Mouse (Mus musculus): ENCODE measurements around the gene Hspb6. TPM values are rescaled to one million over a fixed set of nuclear protein-coding genes. Genes with fewer than 3 reads are reported as not detected.

The Hspb6 gene
- total RNA-seq (2021) = 100 to 1,000 TPM; 749 to 757 TPM

DNA sequence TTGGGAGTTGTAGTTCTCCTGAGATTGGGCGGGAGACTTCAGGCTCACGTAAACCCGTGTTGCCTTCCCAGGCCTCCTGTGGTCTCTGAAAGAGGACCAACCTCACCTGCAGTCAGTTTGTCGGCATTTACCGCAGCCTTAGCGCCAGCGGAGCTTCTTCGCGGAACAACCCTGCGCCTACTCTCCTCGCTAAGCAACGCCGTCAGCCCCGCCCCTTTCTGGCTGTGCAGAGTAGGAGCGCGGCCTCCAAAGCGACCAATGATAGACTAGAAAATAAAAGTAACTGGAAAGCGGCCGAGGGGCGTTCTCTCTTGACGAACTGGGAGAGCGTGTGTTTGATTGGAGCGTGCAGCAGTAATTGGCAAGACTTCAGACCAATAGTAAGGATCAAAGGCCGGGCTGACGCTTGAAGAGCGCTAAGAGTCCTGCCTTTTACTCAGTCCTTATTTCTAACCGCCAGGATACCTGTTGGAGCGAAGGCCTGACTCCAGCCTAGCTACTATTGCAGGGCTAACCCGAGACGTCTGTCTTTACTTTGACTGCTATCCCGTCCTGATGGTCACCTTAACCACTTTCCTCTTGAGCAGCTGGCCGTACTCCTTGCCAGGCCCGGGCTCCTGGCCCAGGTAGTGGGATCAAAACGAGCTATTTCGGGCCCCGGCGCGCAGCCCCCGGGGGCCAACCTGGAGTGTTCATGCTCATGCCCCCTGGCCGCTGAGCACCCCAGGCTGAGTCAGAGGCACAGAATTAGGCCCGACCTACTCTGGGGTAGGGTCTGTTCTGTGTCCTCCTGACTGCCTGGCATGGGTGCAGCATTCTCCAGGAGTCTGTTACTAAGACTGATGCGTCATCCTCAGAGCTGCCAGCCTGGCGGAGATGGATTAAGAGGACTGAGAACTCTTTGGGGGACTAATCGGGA, at the start of gene Hspb6, which contains the start of gene Proser3:
TSS of gene Hspb6 (plus strand) at position 77 of the 919 bp plus-strand sequence.
TSS of gene Proser3 (minus strand) at position 198 of the 919 bp plus-strand sequence.
- DNase-seq = peak; percentile 92 to 97

DNA sequence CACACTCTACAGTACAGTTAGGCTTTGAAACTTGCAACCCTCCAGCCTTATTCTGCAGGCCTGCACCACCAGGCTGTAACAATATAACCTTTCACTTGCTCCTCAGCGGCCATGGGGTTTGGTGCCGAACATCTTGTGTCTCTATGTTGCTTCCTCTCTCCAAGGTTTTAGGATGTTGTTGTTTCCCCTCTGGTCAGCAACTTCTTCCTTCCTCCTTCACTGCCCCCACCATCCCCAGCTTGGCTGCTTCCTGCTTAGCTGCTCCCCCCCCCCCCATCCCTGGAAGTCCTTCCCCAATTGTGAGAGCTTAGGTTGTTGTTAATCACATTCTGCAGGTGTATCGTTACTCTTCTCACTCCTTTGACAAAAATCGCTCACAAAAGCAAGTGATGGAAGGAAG, 43.9 kb upstream of the Hspb6 start:
- intact Hi-C loops (cut with DNase I) = no loop called here
- no peak for DNase-seq

More for the DNA sequence above, at the start of gene Hspb6, which contains the start of gene Proser3:
- intact Hi-C loops (cut with DNase I) = loop anchor here (5.0 kb wide), 2 partner anchors 35 to 1035 kb away; partner anchors contain the start of genes Kmt2b and Sipa1l3

DNA sequence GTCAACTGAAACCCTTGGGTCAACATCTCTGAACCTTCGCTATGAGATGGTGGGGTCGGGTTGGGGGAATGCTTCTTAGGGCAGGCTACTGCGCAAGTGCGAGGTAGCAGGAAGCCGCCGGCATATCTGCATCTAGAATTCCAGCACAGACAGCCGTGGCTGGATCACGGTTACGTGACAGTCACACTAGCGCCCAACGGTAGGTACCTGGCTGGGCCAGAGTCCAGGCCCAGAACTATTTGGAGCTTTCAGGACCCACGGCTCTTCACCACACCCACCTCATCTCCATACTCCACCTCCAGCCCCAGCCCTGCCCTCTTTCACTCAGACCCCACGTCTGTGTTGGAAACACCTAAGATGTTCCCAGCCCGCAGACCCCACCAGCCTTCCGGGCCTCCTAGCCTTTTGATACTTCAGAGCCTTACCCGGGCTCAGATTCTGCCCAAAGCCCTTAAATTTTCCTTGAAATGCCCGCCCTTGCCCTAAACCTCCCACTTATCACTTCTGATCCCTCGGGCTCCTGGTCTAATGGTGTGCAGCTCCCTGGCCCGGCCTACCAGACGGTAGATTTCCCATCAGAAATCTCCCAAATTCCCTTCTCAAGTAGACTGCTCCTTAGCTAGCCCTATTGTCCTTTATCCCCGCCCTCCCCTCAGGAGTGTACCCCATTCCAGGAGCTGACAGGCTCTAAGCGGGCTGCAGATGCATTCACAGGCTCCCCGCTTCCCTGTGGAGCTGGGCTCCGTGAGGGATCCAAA, 36.8 kb upstream of the Hspb6 start:
- intact Hi-C loops (cut with DNase I) = no loop called here
- no peak for DNase-seq

DNA sequence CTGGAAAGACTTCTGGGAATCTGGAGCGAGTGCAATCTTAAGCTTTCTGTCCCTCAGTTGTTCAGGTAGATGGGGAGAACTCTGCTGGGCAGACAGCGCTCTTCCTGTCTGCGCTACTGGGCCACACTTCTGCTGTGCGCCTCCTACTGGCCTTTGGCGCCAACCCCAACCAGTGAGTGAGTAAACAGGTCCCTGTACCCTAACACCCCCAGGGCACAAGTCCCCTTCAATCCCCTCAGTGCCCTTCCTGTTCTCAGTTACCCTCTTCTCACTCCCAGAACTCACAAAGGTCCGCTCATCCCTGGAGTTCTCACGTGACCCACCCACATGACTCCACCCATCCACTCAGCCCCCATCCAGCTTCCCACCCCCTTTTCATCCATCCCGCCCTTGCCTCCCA, 33.7 kb upstream of the Hspb6 start:
- no peak for DNase-seq
- intact Hi-C loops (cut with DNase I) = no loop called here

DNA sequence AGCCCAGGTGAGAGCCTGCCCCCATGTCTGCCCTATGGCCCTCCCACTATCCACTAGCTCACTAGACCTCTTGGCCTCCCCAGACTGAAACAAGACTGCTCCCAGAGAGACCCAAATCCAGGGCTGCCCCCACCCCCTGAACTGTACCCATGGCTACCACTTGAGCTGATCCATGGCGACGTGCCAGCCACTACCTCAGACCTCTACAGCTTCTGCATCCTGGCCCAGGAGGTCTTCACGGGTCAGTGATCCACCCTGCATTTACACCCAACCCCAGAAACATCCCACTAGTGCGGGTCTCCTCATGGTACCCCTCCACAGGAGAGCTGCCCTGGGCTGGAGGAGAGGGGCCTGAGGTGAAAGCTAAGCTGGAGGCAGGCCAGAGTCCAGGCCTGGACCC, 31.6 kb upstream of the Hspb6 start:
- DNase-seq = no peak
- intact Hi-C loops (cut with DNase I) = no loop called here

DNA sequence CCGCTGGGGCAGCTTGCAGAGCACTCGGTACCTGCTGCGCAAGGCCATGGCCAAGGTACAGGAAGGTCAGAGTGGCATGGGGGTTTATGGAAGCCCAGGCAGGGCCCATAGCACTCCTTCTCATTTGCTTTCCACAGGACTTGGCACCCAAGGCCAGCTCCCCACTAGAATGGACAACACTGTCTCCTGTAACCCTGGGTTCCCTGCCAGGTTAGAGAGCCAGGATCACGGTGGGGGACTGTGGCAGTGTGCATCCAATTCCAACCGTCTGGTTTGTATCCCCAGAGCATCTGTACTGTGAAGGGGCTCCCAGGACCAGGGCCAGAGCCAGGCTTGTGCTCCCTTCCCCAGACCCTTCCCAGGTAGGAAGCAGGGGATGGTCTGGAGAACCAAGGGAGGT, 31.1 kb upstream of the Hspb6 start:
- no peak for DNase-seq
- intact Hi-C loops (cut with DNase I) = no loop called here

DNA sequence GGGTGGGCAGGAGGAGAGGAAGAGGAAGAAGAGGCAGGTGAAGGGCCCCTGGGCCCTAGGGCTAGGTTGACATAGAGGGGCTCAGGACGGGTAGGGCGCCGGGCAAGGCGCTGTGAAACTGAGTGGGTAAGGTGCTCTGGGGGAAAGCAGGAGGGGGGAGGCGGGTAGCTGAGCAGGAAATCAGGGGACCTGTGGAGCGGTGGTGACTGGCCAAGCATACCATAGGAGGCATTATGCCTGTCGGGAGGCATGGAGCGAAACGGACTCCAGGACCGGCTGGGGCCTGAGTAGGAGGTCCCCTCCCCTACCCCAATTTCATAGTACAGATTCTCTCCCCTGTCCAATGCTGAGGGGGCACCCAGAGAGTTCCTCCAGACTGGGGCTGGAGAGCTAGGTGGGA, 29.1 kb upstream of the Hspb6 start:
- intact Hi-C loops (cut with DNase I) = no loop called here
- no peak for DNase-seq

DNA sequence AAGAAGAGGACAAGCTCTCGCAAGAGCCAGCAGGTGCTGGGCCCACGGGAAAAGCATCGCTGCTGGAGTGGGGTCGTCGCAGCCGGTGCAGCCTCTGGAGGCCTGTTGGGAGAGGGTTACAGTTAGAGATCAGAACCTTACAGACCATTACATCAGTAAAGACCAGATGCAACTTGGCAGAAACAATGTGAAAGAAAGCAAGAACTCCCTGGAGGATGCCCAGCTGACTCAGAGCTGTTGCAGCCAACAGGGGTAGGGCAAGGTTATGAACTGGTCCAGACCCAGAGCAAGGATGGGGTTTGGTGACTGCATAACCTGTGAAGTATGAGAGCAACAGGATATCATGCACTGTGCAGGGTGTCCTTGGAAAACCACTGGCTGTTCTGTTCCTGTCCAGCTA, 27.5 kb upstream of the Hspb6 start:
- no peak for DNase-seq
- intact Hi-C loops (cut with DNase I) = no loop called here

DNA sequence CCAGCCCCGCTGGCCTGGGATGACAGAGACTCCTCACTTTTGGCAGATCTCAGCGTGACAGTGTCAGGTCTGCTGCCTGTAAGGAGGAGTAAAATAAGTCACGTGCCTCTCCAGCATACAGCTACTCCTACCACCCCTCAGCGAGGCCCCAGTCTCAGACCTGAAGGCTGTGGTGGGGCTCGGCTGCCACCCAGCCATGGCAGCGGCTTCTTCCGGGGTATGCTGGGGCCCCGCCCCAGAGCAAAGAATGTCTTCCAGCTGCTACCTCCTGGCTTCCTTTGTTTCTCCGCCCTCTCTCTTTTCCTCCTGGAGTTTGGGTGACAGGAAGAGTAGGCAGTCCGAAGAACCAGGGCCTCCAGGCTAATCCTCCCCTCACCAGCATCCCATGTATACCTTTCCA, 26.0 kb upstream of the Hspb6 start:
- intact Hi-C loops (cut with DNase I) = no loop called here
- no peak for DNase-seq

DNA sequence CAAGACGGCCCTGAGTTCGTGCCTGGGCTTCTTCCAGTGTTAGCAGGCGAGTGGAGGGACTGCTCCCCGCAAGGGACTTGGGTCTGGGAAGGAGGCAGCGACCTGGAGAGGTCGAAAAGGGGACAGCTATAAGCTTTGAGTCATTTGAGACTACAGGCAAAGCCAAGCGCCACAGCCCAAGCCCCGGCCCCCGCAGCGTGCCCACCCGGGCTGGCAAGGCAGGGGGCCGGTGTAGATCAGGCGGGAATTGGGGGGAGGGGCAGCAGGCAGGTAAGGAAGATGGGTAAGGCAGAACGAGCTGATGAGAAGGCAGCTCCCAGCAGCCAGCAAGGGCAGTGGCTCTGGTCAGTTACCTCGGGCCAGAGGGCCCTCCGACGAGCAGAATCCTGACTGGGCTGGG, 25.6 kb upstream of the Hspb6 start:
- no peak for DNase-seq
- intact Hi-C loops (cut with DNase I) = no loop called here

DNA sequence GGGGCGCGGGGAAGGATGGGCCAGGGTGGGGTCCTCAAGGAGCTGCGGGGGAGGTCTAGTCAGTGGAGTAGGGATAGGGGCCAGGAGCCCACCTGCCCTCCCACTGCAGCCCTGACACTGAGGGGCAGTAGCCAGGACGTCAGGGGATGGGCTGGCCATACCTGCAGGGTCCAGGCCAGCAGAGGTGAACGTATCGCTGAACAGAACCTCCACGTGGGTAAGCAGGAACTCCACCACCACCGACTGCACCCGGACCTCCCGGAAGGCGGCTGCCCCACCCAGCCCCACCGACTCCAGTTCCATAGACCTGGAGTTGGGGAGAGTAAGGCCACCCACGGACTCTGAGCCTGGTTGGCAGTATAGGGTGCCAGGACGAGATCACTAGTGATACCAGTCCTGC, 25.0 kb upstream of the Hspb6 start:
- DNase-seq = no peak
- intact Hi-C loops (cut with DNase I) = no loop called here

DNA sequence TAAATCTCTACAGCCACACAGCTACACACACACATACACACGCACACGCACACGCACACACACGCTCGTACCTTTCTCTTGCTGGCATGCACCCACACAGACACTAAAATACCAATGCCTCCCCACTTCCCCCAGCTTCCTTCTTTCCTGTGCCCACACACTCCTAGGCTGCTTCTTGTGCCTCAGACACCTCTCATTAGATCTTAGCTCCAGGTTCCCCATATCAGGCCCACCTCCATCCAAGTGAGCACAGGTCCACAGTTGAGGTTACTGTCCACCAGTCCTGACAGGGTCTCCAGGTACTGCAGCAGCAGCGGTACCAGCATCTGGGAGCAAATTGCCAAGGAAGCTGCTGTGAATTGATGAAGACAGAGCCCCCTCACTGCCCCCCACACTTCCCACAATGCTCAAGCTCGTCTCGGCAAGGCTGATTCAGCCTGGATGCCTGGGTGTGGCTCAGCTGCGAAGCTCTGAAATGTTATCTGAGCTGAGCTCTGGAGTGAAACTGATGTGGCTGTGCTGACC, 20.6 kb upstream of the Hspb6 start:
- DNase-seq = no peak
- intact Hi-C loops (cut with DNase I) = no loop called here

DNA sequence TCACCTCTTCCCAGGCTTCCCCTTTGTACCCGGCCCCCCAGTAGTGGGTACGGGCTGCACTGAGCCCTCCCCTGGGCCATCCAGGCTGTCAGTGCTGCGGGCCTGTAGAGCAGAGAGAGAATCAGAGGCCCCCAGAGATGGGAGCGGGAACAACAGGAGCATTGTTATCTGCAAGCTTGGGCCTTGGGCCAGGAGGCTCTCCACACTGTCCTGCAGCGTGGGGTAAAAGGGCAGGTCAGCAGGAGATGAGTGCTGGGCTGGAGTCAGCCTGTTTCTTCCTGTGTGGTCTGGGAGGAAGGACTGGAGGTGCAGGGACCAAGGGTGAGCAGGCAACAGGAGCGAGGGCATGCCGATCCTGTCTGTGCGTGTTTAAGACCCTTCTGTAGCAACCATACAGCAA, 19.0 kb upstream of the Hspb6 start:
- DNase-seq = no peak
- intact Hi-C loops (cut with DNase I) = no loop called here

DNA sequence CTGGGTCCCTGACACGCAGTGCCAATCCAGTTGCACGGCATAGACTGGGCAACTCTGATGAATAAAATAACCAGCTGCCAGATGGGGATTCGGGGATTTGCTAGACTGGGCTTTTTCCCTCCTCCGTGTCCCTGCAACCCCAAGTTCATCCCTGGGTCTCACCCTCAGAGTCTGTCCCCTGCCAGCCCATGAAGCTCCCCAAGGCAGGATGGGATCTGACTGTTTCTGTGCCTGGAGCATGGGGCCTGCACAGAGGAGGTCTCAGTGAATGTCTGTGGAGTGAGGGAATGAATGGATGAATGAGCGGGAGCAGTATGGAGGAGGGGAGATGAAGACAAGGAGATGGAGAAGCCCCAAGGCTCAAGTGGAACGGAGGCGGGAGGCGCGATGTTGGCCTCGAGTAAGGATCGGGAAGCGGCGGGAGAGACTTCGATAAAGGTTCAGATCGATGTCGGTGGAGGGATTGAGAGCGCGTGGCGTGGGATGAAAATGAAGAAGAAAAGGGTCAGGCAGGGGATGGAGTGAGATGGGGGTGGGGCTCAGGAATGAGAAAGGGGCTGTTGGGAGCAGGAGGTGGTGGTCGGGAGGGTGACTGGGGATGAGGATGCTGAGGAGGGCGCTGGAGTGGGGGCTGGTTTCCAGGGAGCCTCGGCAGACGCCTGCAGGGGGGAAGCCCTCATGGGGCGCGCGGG, 17.9 kb upstream of the Hspb6 start:
- DNase-seq = no peak
- intact Hi-C loops (cut with DNase I) = no loop called here

DNA sequence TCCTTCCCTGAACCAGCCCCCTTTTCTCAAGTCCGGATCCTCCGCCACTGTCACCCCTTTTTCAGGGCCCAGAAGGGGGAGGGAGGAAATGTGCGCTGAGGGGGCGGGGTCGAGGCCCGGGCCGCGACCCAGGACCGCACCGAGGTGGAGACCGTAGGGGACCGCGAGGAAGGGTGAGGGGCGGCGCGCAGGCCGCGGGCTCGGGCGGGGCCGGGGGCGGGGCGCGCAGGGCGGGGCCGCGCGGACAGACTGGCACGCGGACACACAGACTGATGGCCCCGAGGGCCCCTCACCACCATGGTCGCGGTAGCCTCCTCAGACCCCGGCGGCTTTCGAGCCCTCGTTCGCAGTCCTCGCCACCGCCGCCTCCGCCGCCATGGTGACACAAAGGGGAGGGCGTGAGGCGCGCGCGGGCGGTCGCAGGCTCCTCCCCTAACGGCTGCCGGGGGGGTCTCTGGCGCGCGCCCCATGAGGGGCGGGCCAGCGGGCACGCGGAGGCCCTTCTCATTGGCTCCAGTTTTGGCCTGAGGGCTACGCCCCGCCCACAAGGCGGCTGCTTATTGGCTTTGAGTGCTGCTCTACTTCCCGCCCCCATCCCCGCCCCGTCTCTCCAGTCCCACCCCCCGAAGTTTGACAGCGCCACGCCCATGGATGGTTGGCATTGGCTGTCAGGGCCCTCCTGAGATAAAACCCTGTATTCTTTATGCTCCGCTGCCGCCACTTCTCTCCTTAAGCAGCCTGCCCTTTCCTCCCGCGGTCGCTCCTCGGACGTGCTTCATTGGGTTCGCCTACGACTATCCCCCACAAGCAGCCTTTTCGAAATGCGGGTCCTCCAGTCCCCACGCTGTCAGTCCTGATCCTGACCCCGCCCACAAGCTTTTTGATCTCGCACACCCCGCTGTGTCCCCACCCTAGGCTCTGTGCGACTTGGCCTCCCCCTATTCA, 17.1 kb upstream of the Hspb6 start, which contains the start of gene Arhgap33:
TSS of gene Arhgap33 (minus strand) at position 428 of the 945 bp plus-strand sequence.
- intact Hi-C loops (cut with DNase I) = no loop called here
- peak; percentile 93 to 94 for DNase-seq

DNA sequence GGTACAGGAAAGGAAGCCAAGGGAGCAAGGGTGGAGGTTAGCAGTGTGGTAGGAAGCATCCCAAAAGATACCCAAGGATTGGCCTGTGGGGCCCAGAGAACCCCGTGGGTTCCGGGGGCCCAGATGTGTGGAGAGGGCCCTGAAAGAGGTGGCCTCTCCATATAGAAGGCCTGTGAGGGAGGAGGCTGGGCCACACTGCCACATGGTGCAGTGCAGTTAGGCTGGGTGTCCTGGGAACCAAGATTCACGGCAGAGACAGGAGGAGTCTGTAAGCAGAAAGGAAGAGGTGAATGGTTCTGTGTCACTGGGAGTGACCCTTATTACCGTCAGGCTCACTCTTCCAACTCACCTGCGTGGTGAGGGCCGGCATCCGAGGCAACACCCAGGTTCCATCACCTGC, 11.4 kb upstream of the Hspb6 start:
- DNase-seq = no peak
- intact Hi-C loops (cut with DNase I) = no loop called here

DNA sequence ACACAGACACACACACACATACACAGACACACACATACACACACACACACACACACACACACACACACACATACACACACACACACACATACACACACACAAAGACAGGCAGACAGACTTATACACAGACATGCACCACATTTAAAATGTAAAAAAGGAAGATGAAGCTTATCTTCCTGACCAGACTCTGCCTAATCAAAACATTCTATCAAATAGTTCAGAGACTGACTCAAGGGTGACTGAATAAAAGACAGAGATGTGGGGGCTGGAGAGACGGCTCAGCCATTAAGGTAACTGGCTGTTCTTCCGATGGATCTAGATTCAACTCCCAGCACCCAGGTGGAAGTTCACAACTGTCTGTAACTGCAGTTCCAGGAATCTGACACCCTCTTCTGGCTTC, 7.7 kb upstream of the Hspb6 start:
- intact Hi-C loops (cut with DNase I) = no loop called here
- no peak for DNase-seq

DNA sequence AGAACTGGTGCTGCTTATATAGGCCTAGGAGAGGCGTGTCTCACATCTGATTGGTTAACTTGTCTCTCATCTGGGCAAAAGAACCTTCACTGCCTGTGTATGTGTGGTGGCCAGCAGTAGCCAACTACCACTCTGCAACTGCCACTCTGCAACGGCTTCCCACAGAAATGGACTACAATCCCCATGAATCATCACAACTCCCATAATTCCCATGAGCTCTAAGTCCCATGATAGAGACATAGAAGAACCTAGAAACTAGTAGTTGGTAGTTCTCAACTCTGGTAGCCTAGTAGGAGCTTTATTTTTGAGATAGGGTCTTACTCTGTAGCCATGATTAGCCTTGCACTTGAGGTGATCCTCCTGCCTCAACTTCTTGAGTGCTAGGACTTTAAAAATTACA, 2.1 kb upstream of the Hspb6 start:
- intact Hi-C loops (cut with DNase I) = loop anchor here (2.0 to 5.0 kb wide), 4 partner anchors 13 to 1033 kb away; partner anchors contain the start of genes Kmt2b, Prodh2 and Sipa1l3
- DNase-seq = no peak

DNA sequence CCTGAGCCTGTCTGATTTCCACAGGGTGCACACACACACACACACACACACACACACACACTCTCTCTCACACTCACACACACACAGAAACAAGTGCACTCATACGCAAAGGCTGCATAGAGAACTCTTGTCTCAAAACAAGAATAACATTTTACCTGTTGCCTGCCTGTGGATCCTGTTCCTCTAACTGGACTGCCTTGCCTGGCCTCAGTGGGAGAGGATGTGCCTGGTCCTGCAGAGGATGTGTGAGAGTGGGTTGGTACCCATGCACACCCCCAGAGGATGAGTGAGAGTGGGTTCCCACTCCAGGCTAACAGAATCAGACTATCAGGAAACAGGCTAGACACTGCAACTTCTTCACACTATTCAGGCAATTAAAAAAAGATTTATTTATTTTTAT, 1.4 kb upstream of the Hspb6 start:
- intact Hi-C loops (cut with DNase I) = loop anchor here (2.0 to 5.0 kb wide), 4 partner anchors 14 to 1033 kb away; partner anchors contain the start of genes Kmt2b, Prodh2 and Sipa1l3
- DNase-seq = no peak

Data from heart, postnatal 36 days (tissue).